Mouse (Mus musculus): ENCODE results near the gene Pcnx3. TPM values are rescaled to one million over a fixed set of nuclear protein-coding genes. Genes with fewer than 3 reads are reported as not detected.

The Pcnx3 gene
- polyA plus RNA-seq, 1 experiment, result 28.0 TPM

- Histone ChIP-seq H3K27me3 (ENCODE audit: control insufficient read depth, insufficient read depth, insufficient read length) (no peaks in the 10 kb centered on the region), H3K36me3 (ENCODE audit: control insufficient read depth, insufficient read depth) (peaks cover 76% of the 10 kb centered on the region), H3K79me2 (ENCODE audit: control insufficient read depth, insufficient read depth) (peaks cover 40% of the 10 kb centered on the region), H3K79me3 (ENCODE audit: low read depth) (peaks cover 18% of the 10 kb centered on the region), H3K4me3 (ENCODE audit: insufficient read depth, poor library complexity, severe bottlenecking) (no peak overlapping the region), H3ac (ENCODE audit: control insufficient read depth, insufficient read length, low read depth) (no peak overlapping the region)
- TF ChIP-seq USF1 (IDR thresholded peaks at IDR 0.05; ENCODE audit: low read depth) (no peak), MYOD1 (IDR thresholded peaks at IDR 0.05; ENCODE audit: control insufficient read depth, insufficient read length, low read depth) (no peak), MYOG (IDR thresholded peaks at IDR 0.05; ENCODE audit: control insufficient read depth, extremely low read depth, insufficient read length) (no peak), CEBPB (IDR thresholded peaks at IDR 0.05; ENCODE audit: low read depth) (no peak), FOSL1 (IDR thresholded peaks at IDR 0.05; ENCODE audit: insufficient read depth, low read length, poor library complexity, severe bottlenecking) (no peak), MAX (IDR thresholded peaks at IDR 0.05) (no peak)
Measured at GRCm38 (mm10) chr19:5710581-5710980, 21.9 kb upstream of the Pcnx3 start.

GRCm38 (mm10) chr19:5710068-5710467 is 21.4 kb upstream of the Pcnx3 start:
- no peak overlapping the region for H3K4me3 ChIP-seq (ENCODE audit: insufficient read depth, poor library complexity, severe bottlenecking)
- no peak overlapping the region for H3ac ChIP-seq (ENCODE audit: control insufficient read depth, insufficient read length, low read depth)
- H3K36me3 ChIP-seq (ENCODE audit: control insufficient read depth, insufficient read depth), result peaks cover 71% of the 10 kb centered on the region
- H3K27me3 ChIP-seq (ENCODE audit: control insufficient read depth, insufficient read depth, insufficient read length), result no peaks in the 10 kb centered on the region
- no peak for TF ChIP-seq USF1 (IDR thresholded peaks at IDR 0.05; ENCODE audit: low read depth)
- TF ChIP-seq MYOD1 (IDR thresholded peaks at IDR 0.05; ENCODE audit: control insufficient read depth, insufficient read length, low read depth), result peak; percentile 61
- H3K79me2 ChIP-seq (ENCODE audit: control insufficient read depth, insufficient read depth), result peaks cover 37% of the 10 kb centered on the region
- peaks cover 18% of the 10 kb centered on the region for H3K79me3 ChIP-seq (ENCODE audit: low read depth)

GRCm38 (mm10) chr19:5704801-5705571 is 16.3 kb upstream of the Pcnx3 start:
- Histone ChIP-seq H3ac (ENCODE audit: control insufficient read depth, insufficient read length, low read depth) (no peak overlapping the region), H3K79me2 (ENCODE audit: control insufficient read depth, insufficient read depth) (no peaks in the 10 kb centered on the region), H3K4me3 (ENCODE audit: insufficient read depth, poor library complexity, severe bottlenecking) (no peak overlapping the region), H3K79me3 (ENCODE audit: low read depth) (no peaks in the 10 kb centered on the region), H3K36me3 (ENCODE audit: control insufficient read depth, insufficient read depth) (peaks cover 51% of the 10 kb centered on the region), H3K27me3 (ENCODE audit: control insufficient read depth, insufficient read depth, insufficient read length) (no peaks in the 10 kb centered on the region)
- TF ChIP-seq CTCF (IDR thresholded peaks at IDR 0.05; ENCODE audit: control insufficient read depth, insufficient read depth, insufficient read length), result no peak
- no peak for TF ChIP-seq MYOG (IDR thresholded peaks at IDR 0.05; ENCODE audit: control insufficient read depth, extremely low read depth, insufficient read length)
- no peak for TF ChIP-seq USF1 (IDR thresholded peaks at IDR 0.05; ENCODE audit: low read depth)
- TF ChIP-seq FOSL1 (IDR thresholded peaks at IDR 0.05; ENCODE audit: insufficient read depth, low read length, poor library complexity, severe bottlenecking), result no peak
- TF ChIP-seq CEBPB (IDR thresholded peaks at IDR 0.05; ENCODE audit: low read depth), result no peak
- no peak for TF ChIP-seq MYOD1 (IDR thresholded peaks at IDR 0.05; ENCODE audit: control insufficient read depth, insufficient read length, low read depth)
- TF ChIP-seq MAX (IDR thresholded peaks at IDR 0.05), result no peak

DNA sequence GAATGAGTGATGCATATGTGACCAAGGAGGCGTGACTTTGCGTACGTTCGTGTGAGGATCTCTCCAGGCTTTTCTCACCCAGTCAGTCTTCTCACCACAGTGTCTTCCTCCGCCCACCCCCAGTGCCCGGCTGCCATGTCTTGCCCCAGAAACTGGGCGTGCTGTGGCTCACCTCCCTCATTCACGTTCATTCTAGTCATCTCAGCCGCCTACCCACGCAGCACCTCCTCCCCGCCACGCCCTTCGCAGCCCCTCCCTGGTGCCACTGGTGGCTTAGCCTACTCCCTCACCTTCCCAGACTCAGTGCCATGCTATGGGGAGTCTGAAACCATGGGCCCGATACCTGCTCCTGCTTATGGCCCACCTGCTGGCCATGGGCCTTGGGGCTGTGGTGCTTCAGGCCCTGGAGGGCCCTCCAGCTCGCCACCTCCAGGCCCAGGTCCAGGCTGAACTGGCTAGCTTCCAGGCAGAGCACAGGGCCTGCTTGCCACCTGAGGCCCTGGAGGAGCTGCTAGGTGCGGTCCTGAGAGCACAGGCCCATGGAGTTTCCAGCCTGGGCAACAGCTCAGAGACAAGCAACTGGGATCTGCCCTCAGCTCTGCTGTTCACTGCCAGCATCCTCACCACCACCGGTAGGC is 15.6 kb upstream of the Pcnx3 start, which contains the start of gene Kcnk7:
TSS of gene Kcnk7 (plus strand) at position 205 of the 638 bp plus-strand sequence.
- no peak within 1 kb of the TSS for H3K4me3 ChIP-seq (ENCODE audit: insufficient read depth, poor library complexity, severe bottlenecking)
- no peaks in the 10 kb centered on the region for H3K27me3 ChIP-seq (ENCODE audit: control insufficient read depth, insufficient read depth, insufficient read length)
- TF ChIP-seq MAX (IDR thresholded peaks at IDR 0.05), result no peak
- peaks cover 56% of the 10 kb centered on the region for H3K36me3 ChIP-seq (ENCODE audit: control insufficient read depth, insufficient read depth)
- no peaks in the 10 kb centered on the region for H3K79me2 ChIP-seq (ENCODE audit: control insufficient read depth, insufficient read depth)
- H3ac ChIP-seq (ENCODE audit: control insufficient read depth, insufficient read length, low read depth), result no peak within 1 kb of the TSS
- no peaks in the 10 kb centered on the region for H3K79me3 ChIP-seq (ENCODE audit: low read depth)

DNA sequence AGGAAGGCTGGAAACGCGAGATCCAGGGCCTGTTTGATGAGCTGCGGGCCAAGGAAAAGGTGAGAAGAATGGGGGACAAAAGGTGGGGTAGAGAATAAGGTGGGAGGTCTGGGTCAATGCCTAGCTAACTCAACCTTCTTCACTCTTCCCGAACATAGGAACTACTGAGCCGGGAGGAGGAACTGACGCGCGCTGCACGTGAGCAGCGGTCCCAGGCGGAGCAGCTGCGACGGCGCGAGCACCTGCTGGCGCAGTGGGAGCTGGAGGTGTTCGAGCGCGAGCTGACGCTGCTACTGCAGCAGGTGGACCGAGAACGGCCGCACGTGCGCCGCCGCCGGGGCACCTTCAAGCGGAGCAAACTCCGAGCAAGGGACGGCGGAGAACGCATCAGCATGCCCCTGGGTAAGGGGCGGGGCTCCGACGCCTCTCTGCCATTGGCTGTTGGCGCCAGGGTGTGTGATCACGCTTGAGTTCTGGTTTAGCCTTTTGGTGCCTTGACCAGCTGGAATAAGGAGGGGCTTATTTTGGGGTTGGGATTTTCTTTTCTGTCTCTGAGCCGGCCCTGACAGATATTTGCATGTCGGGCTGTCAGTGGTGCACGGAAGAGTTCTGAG is 7.2 kb upstream of the Pcnx3 start:
- peaks cover 26% of the 10 kb centered on the region for H3K79me3 ChIP-seq (ENCODE audit: low read depth)
- no peak overlapping the region for H3ac ChIP-seq (ENCODE audit: control insufficient read depth, insufficient read length, low read depth)
- peaks cover 62% of the 10 kb centered on the region for H3K36me3 ChIP-seq (ENCODE audit: control insufficient read depth, insufficient read depth)
- H3K79me2 ChIP-seq (ENCODE audit: control insufficient read depth, insufficient read depth), result peaks cover 35% of the 10 kb centered on the region
- H3K4me3 ChIP-seq (ENCODE audit: insufficient read depth, poor library complexity, severe bottlenecking), result no peak overlapping the region
- no peak for TF ChIP-seq CTCF (IDR thresholded peaks at IDR 0.05; ENCODE audit: control insufficient read depth, insufficient read depth, insufficient read length)
- TF ChIP-seq MAX (IDR thresholded peaks at IDR 0.05), result no peak
- TF ChIP-seq USF1 (IDR thresholded peaks at IDR 0.05; ENCODE audit: low read depth), result no peak
- no peaks in the 10 kb centered on the region for H3K27me3 ChIP-seq (ENCODE audit: control insufficient read depth, insufficient read depth, insufficient read length)

GRCm38 (mm10) chr19:5693801-5694200 is 5.1 kb upstream of the Pcnx3 start:
- Histone ChIP-seq H3K79me2 (ENCODE audit: control insufficient read depth, insufficient read depth) (peaks cover 48% of the 10 kb centered on the region), H3K79me3 (ENCODE audit: low read depth) (peaks cover 39% of the 10 kb centered on the region), H3K27me3 (ENCODE audit: control insufficient read depth, insufficient read depth, insufficient read length) (no peaks in the 10 kb centered on the region), H3K4me3 (ENCODE audit: insufficient read depth, poor library complexity, severe bottlenecking) (no peak overlapping the region), H3K36me3 (ENCODE audit: control insufficient read depth, insufficient read depth) (peaks cover 47% of the 10 kb centered on the region), H3ac (ENCODE audit: control insufficient read depth, insufficient read length, low read depth) (no peak overlapping the region)
- TF ChIP-seq MYOG (IDR thresholded peaks at IDR 0.05; ENCODE audit: control insufficient read depth, extremely low read depth, insufficient read length), result no peak
- TF ChIP-seq MYOD1 (IDR thresholded peaks at IDR 0.05; ENCODE audit: control insufficient read depth, insufficient read length, low read depth), result no peak
